Mouse (Mus musculus) midbrain, embryonic 12.5 days (tissue): ENCODE results near the gene Ttc3. TPM values are rescaled to one million over a fixed set of nuclear protein-coding genes. Genes with fewer than 3 reads are reported as not detected.

ENCODE experiments used
- ATAC-seq: fragments of 200-750 bp; cut with Nextera tagmentation; 2 replicates; pipeline ENCODE4 v1.8.0; 2017; ENCODE audit warnings: low read depth, moderate TSS enrichment, moderate library complexity; ENCODE audit not compliant: low FRiP score
- H3K27ac ChIP-seq: fragments of 300-500 bp; sonication (generic); replicated peaks from 2 replicates; pipeline ENCODE4 v1.5.1; 2016; ENCODE audit warnings: mild to moderate bottlenecking
- H3K27me3 ChIP-seq: fragments of 300-500 bp; sonication (generic); 2 replicates; pipeline ENCODE4 v1.6.1; 2016; ENCODE audit warnings: mild to moderate bottlenecking
- H3K36me3 ChIP-seq: fragments of 300-500 bp; sonication (generic); 2 replicates; pipeline ENCODE4 v1.6.1; 2016
- H3K4me1 ChIP-seq: fragments of 300-500 bp; sonication (generic); 2 replicates; pipeline ENCODE4 v1.6.1; 2016
- H3K4me2 ChIP-seq: fragments of 300-500 bp; sonication (generic); replicated peaks from 2 replicates; pipeline ENCODE4 v1.6.1; 2016; ENCODE audit warnings: mild to moderate bottlenecking, moderate library complexity
- H3K4me3 ChIP-seq: fragments of 300-500 bp; sonication (generic); 2 replicates; pipeline ENCODE4 v1.5.1; 2016; ENCODE audit warnings: mild to moderate bottlenecking
- H3K9ac ChIP-seq: fragments of 300-500 bp; sonication (generic); replicated peaks from 2 replicates; pipeline ENCODE4 v1.6.1; 2016; ENCODE audit warnings: mild to moderate bottlenecking, moderate library complexity
- H3K9me3 ChIP-seq: fragments of 300-500 bp; sonication (generic); 2 replicates; pipeline ENCODE4 v1.6.1; 2016; ENCODE audit warnings: mild to moderate bottlenecking
- WGBS: fragments of 180-500 bp; shearing (Covaris S2); methylation state at CpG from one replicate; pipeline ENCODE4 v1.1.7; 2016; 5-methylcytosine and 5-hydroxymethylcytosine counted together
- polyA plus RNA-seq: library from polyadenylated mRNA; unstranded; fragments of >200 nt; fragmentation: Nextera tagmentation; extraction: Ambion mirVana; gene quantifications from 2 replicates; pipeline ENCODE4 v1.2.1, GENCODE M21; 2016

Ttc3 gene
- polyA plus RNA-seq, 1 experiment from 2014 or later: 618 TPM

DNA sequence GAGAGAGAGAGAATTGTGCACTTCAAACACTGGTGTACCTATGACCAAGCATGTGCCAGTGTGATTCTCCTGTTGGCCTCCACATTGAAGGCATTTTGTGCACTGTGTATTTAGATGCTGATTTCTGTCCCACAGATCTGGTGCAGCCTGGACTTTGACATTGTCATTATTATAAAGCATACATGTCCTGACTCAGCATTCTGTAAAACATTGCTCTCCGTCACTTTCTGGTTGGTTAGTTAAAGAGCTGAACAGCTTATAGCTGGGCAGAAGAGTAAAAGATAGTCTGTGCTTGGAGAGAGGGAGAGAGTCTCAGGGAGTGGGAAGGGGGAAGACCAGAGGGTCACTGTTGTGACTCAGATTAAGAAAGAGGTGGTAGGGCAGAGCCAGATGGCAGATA, 24.7 kb upstream of the Ttc3 start:
- 79% methylated on average over 1 of the region's 1 CpGs for WGBS
- Histone ChIP-seq H3K9ac (no peak overlapping the region), H3K9me3 (no peaks in the 10 kb centered on the region), H3K4me2 (no peak overlapping the region), H3K4me1 (0 out of 2 replicates have a peak, but pooled peaks cover 9% of the 10 kb centered on the region), H3K27ac (no peak overlapping the region), H3K36me3 (no peaks in the 10 kb centered on the region), H3K27me3 (no peaks in the 10 kb centered on the region), H3K4me3 (no peak overlapping the region)
- no peak for ATAC-seq

DNA sequence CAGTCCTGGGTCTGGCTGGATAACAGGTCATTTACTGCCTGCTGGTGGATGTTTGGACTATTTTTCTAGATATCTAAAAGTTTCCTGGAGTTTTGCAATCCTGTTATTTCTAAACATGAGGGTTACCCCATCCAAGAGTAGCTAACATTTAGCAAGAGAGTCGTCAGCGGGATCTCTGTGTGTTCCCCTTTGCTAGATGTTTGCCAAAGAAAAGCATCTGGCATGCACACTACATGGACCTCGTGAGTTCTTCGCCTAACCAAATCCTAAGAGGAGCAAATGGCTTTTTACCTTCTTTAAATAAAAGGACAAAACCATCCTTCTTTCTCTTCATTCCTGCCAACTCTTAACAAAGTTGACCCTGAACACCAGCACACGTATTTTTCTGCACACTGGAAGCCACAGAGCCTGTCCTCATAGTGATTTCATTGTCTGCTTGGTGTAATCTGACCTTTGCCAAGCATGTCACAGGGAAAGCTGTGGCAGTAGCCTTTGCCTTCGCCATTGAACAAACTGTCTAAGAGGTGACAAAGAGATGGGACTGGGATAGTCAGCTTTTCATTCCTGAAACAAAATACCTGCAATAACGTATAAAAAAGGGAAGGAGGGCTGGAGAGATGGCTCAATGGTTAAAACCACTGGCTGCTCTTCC, 23.2 kb upstream of the Ttc3 start:
- Histone ChIP-seq H3K9me3 (no peaks in the 10 kb centered on the region), H3K36me3 (no peaks in the 10 kb centered on the region), H3K27me3 (no peaks in the 10 kb centered on the region), H3K4me1 (0 out of 2 replicates have a peak, but pooled peaks cover 9% of the 10 kb centered on the region), H3K27ac (no peak overlapping the region), H3K4me3 (no peak overlapping the region), H3K4me2 (no peak overlapping the region), H3K9ac (no peak overlapping the region)
- ATAC-seq: no peak
- WGBS: 82% methylated on average over 7 of the region's 7 CpGs

GRCm38 (mm10) chr16:94348779-94349178, 21.6 kb upstream of the Ttc3 start:
- no peak overlapping the region for H3K4me2 ChIP-seq
- H3K27me3 ChIP-seq: no peaks in the 10 kb centered on the region
- H3K9ac ChIP-seq: no peak overlapping the region
- 90% methylated on average over 2 of the region's 2 CpGs for WGBS
- ATAC-seq: no peak
- H3K9me3 ChIP-seq: no peaks in the 10 kb centered on the region
- H3K4me1 ChIP-seq: peaks cover 14% of the 10 kb centered on the region; the same call in 1 of the 2 replicates
- H3K36me3 ChIP-seq: no peaks in the 10 kb centered on the region
- H3K27ac ChIP-seq: no peak overlapping the region
- no peak overlapping the region for H3K4me3 ChIP-seq

DNA sequence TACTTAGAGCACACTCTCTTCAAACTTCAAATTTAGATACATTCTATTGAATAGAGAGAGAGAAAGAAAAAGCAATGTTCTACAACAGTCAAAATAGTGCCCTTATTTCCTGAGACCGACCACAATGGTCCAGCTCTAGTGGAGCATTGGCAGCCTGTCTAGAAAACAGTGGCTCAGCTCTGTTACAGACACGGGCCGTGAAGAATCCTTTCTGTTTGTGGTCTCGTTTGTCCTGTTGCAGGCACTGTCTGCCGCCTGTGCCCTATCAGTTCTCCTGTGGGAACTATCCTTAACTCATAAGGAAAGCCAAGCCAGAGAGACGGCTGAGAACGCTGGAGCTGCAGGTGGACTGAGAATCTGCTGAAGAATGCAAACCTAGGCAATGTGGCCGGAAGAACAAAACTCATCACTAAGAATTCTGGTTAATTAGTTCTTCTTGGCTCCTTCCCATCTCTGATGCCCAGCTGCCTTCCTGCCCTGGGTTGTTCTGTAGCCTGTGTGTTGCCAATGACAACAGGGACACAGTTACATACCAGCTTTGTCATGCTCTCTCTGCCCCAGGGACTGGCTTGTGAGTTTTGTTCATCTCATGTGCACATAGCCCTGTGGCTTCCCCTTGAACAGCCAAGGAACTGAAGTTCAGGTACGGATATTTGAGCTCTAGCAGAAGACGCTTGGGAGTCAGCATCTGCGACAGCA, 20.7 kb upstream of the Ttc3 start:
- Histone ChIP-seq H3K4me2 (no peak overlapping the region), H3K4me1 (peaks cover 14% of the 10 kb centered on the region; the same call in 1 of the 2 replicates), H3K9ac (no peak overlapping the region), H3K27me3 (no peaks in the 10 kb centered on the region), H3K4me3 (no peak overlapping the region), H3K36me3 (no peaks in the 10 kb centered on the region), H3K27ac (no peak overlapping the region), H3K9me3 (no peaks in the 10 kb centered on the region)
- no peak for ATAC-seq
- 71% methylated on average over 11 of the region's 11 CpGs for WGBS

DNA sequence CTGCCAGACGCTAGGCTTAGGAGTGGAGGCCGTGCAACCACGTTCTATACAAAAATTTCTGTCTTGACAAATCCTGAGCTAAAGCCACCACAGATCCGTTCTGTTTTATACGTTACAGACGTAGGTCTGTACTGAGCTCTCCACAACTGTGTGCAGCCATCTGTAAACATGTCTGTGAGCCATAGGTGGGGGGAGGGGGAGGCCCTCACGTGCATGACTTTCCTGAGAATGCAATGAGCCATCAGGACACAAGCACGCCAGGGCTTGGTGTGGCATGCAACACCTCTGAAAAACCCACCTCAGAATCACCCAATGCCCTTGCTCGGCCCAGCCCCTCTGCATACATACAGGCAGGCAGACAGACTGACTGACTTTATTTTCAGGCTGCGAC, 20.1 kb upstream of the Ttc3 start:
- Histone ChIP-seq H3K4me3 (no peak overlapping the region), H3K4me2 (no peak overlapping the region), H3K36me3 (no peaks in the 10 kb centered on the region), H3K27me3 (no peaks in the 10 kb centered on the region), H3K27ac (no peak overlapping the region), H3K9ac (no peak overlapping the region), H3K9me3 (no peaks in the 10 kb centered on the region), H3K4me1 (peaks cover 14% of the 10 kb centered on the region; the same call in 1 of the 2 replicates)
- ATAC-seq: no peak
- 70% methylated on average over 10 of the region's 10 CpGs for WGBS

- no peaks in the 10 kb centered on the region for H3K36me3 ChIP-seq
- no peak overlapping the region for H3K9ac ChIP-seq
- no peak for ATAC-seq
- H3K27me3 ChIP-seq: no peaks in the 10 kb centered on the region
- 61% methylated on average over 9 of the region's 9 CpGs for WGBS
- H3K4me3 ChIP-seq: no peak overlapping the region
- H3K27ac ChIP-seq: no peak overlapping the region
- no peak overlapping the region for H3K4me2 ChIP-seq
- no peaks in the 10 kb centered on the region for H3K9me3 ChIP-seq
- peaks cover 14% of the 10 kb centered on the region; the same call in 1 of the 2 replicates for H3K4me1 ChIP-seq
Measured at GRCm38 (mm10) chr16:94354450-94354849, 16.0 kb upstream of the Ttc3 start.

- H3K4me2 ChIP-seq: no peak overlapping the region
- no peaks in the 10 kb centered on the region for H3K36me3 ChIP-seq
- no peak for ATAC-seq
- H3K27ac ChIP-seq: no peak overlapping the region
- H3K9me3 ChIP-seq: no peaks in the 10 kb centered on the region
- no peaks in the 10 kb centered on the region for H3K27me3 ChIP-seq
- WGBS: 76% methylated on average over 7 of the region's 7 CpGs
- H3K9ac ChIP-seq: no peak overlapping the region
- peaks cover 5% of the 10 kb centered on the region; the same call in 1 of the 2 replicates for H3K4me1 ChIP-seq
- no peak overlapping the region for H3K4me3 ChIP-seq
Measured at GRCm38 (mm10) chr16:94356046-94356445, 14.4 kb upstream of the Ttc3 start.

- Histone ChIP-seq H3K27ac (no peak overlapping the region), H3K36me3 (no peaks in the 10 kb centered on the region), H3K4me3 (no peak overlapping the region), H3K4me2 (no peak overlapping the region), H3K9me3 (no peaks in the 10 kb centered on the region), H3K4me1 (peaks cover 6% of the 10 kb centered on the region), H3K27me3 (no peaks in the 10 kb centered on the region), H3K9ac (no peak overlapping the region)
- 89% methylated on average over 11 of the region's 11 CpGs for WGBS
- ATAC-seq: no peak
Measured at GRCm38 (mm10) chr16:94356776-94357494, 13.5 kb upstream of the Ttc3 start.

DNA sequence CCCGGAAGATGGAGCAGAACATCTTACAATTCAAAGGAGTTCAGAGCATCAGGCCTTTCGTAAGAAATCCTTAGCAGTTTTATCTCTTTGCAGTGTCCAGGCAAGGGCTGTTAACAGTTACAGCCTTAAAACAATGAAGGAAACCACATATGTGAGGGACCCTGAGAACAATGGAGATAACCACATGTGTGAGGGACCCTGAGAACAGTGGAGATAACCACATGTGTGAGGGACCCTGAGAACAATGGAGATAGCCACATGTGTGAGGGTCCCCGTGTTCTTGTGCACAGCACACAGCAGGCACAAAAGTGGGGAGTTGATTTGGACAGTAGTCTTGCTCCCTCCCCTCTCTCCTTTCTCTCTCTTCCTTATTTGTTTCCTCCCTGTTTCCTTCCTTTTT, 12.3 kb upstream of the Ttc3 start:
- Histone ChIP-seq H3K4me2 (no peak overlapping the region), H3K9me3 (no peaks in the 10 kb centered on the region), H3K9ac (no peak overlapping the region), H3K4me3 (no peak overlapping the region), H3K27ac (no peak overlapping the region), H3K27me3 (no peaks in the 10 kb centered on the region), H3K36me3 (no peaks in the 10 kb centered on the region), H3K4me1 (peaks cover 12% of the 10 kb centered on the region)
- 89% methylated on average over 3 of the region's 3 CpGs for WGBS
- no peak for ATAC-seq

DNA sequence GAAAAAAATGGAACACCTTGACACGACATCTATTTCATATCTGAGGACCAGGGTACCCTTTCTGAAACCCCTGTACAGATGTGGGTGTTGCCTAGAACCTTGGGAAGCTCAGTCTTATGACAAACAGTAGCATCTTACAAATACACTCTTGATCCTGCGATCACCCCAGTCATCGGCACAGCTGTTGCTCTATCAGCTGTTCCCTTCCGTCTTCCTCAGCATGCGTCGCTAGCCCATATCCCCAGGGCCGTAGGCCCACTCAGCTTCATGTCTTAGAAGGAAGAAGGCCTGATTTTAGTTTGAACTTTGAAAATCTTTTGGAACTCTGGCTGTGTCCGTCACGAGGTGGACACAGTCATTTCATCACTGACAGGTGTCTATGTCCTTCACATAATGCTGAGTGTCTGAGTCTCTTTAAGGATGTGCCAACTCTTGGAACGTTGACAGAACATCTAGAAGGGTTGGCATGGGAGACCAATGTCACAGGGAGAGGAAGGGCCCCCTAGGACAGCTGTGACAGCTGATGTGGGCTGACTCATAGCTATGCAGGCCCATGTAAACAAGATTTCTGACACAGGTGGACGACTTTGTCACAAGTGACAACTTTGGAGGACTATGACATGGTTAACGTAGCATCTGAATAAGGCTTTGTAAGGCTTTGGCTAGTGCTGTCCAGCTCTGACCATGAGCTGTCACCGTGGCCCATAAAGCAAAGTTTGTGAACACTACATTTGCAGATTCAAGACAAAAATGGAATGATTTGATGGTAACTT, 9.7 kb upstream of the Ttc3 start:
- H3K27me3 ChIP-seq: no peaks in the 10 kb centered on the region
- H3K4me1 ChIP-seq: peaks cover 6% of the 10 kb centered on the region
- ATAC-seq: no peak
- H3K4me3 ChIP-seq: no peak overlapping the region
- H3K27ac ChIP-seq: no peak overlapping the region
- peaks cover 8% of the 10 kb centered on the region; the same call in 1 of the 2 replicates for H3K36me3 ChIP-seq
- no peaks in the 10 kb centered on the region for H3K9me3 ChIP-seq
- 91% methylated on average over 13 of the region's 13 CpGs for WGBS
- H3K4me2 ChIP-seq: no peak overlapping the region
- no peak overlapping the region for H3K9ac ChIP-seq

DNA sequence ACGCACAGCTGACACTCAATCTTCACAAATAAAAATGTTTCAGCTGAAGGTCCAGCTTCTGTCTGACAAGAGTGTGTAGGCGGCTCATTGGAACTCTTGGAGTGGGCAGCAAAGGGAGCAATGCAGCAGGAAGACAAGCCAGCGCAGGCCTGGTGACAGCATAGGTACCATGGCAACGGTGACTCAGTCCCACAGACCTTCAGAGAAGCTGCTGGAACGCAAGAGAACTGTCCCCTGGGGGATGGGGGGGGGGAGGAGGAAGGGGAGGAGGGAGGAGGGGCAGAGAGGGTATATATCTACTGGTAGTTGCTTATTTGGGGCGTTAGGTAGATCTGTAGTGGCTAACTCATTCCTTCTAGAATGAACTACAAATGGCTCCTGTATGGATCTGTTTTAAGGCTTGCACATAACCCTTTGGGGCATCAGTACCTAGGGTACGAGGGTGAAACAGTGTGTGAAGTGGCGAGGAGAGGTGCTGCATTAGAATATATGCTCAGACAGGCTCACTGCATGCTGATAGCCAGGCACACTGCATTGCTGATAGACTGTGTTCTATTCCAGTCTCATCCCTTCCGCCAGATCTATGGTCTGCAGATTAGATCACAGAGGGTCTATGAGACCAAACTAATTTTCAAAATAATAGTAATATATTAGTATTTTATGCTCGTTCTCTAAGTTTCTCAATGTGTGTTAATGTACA, 8.1 kb upstream of the Ttc3 start:
- Histone ChIP-seq H3K27ac (0 out of 2 replicates have a peak overlapping the region, but pooled peaks have one; percentile 17), H3K27me3 (no peaks in the 10 kb centered on the region), H3K4me3 (no peak overlapping the region), H3K4me1 (peaks cover 6% of the 10 kb centered on the region), H3K36me3 (peaks cover 8% of the 10 kb centered on the region; the same call in 1 of the 2 replicates), H3K4me2 (no peak overlapping the region), H3K9me3 (no peaks in the 10 kb centered on the region), H3K9ac (0 out of 2 replicates have a peak overlapping the region, but pooled peaks have one; percentile 15)
- peak; percentile 49; the same call in 1 of the 2 replicates for ATAC-seq
- 46% methylated on average over 10 of the region's 10 CpGs for WGBS
